Mouse (Mus musculus): Measurements from ENCODE around the gene Myof. TPM values are rescaled to one million over a fixed set of nuclear protein-coding genes. Genes with fewer than 3 reads are reported as not detected.

Myof gene
- total RNA-seq, 1 experiment from 2014 or later = 5.6 TPM

DNA sequence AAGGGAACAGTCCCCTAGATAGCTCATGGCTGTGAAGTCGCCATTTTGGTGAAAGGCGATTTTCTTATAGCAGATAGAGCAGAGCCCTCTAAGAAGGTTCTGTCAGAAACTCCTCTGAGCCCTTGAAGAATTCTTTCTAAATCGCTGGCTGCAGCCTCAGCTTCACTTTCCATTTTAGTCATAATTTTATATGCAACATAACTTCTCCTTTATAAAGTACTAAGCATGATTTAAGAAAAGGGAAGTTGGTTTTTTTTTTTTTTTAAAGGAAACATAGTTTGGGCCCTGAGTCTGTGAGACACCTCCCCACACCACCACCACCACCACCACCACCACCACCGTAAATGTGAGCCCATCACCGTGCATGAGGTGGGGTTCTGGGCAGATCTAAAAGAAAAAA lies 80.0 kb downstream of the Myof start:
- ATAC-seq (ENCODE audit: extremely low read depth, insufficient number of reproducible peaks, low FRiP score, poor library complexity, severe bottlenecking) = peak; percentile 69

DNA sequence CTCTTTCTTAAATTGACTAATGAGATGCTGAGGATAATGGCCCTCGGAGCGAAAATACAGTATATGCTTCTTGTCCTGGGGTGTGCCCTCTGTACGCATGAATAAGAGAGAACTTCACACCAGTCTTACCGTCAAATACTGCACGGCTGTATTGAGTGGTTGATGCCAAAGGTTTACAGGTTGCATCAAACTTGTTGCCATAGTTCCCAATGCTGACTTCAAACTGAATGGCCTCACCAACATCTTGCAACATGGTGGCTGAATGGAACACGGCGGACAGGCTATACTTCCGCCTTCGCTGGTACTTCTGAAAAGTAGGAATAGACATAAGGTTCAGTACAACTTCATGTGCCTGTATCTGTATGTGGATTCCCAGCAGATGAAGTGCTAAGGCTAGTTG lies 82.6 kb downstream of the Myof start:
- no peak for ATAC-seq (ENCODE audit: extremely low read depth, insufficient number of reproducible peaks, low FRiP score, poor library complexity, severe bottlenecking)

DNA sequence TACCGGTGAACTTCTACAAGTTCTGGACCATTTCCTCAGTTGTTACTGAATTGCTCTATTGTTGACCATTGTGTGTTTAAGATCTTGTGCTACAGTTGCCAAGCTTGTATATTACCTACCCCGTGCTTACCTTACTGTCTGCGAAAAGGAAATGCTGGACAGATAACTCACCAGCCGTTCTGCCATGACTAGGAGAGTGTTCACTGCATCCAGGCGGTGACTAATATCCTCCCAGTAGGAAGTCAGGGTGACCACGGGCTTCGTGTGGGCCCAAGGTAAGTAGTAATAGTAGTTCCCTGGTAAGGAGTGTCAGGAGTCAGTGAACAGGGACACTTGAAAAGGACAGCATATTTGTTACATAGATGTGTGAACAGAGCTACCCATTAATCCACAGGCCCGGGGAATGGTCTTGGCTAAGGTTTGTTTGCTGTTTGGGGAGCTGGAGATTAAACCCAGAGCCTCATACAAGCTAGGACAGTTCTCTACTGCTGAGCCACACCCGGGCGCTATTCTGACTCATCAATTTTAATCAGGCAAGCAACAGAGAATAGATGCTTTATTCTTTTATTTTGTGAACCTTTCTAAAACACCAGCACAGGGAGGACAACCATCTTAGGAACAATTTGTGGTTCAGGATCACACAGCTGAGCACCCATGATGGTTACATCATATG lies 83.7 kb downstream of the Myof start:
- no peak for ATAC-seq (ENCODE audit: extremely low read depth, insufficient number of reproducible peaks, low FRiP score, poor library complexity, severe bottlenecking)

DNA sequence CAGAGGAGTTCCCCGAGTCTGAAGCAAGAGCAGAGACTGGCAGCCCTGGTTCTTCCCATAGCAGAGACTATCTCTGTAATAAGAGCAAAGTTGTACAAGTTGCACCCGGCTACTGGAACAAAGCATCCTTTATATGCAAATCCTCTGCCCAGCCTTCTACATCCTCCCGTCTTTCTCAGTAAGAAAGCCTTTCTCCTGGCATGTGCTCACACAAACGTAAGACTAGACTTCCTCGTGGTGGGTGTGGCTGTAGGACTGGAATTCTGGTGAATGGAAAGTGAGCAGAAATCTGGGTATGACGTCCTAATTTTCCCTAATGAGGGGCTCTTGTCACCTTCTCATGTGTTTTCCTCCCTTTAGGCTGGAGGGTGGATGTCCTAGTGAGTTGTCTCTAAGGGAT lies 84.3 kb downstream of the Myof start:
- ATAC-seq (ENCODE audit: extremely low read depth, insufficient number of reproducible peaks, low FRiP score, poor library complexity, severe bottlenecking) = no peak

DNA sequence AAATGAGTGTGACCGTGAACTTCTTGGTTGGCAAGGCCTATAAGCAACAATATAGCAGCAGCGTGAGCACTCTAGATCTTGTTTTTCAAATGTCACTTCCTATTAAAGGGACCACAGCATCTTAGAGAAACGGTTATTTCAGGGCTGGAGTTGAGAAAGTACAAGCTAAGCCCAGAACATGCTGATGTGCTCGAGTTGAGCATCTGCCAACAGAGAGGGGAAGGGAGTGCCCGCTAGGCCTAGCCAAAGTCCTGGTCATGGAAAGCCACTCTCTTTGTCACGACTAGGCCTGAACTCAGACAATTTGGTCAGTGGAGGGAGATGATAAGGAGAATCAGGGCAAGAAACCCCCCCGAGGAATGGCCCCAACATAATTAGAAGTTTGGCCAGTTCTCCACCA lies 86.1 kb downstream of the Myof start:
- no peak for ATAC-seq (ENCODE audit: extremely low read depth, insufficient number of reproducible peaks, low FRiP score, poor library complexity, severe bottlenecking)

DNA sequence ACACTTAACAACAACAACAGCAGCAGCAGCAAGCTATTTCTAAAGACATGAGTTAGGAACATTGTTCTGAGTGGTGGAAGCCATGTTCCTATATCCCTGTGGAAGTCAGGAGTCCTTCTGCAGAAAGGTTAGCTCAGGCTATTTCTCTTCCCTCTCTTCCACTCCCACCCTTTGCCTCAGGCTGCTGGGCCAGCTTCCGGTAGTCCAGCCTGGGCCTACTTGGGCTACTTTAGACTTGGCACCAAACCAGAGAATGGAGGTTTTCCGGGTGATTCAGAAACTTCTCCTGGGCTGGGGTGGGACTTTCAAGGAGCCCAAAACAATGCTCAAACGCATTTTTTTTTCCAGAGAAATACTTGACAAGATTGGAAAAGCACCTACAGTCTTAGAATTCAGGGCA lies 87.4 kb downstream of the Myof start:
- no peak for ATAC-seq (ENCODE audit: extremely low read depth, insufficient number of reproducible peaks, low FRiP score, poor library complexity, severe bottlenecking)

DNA sequence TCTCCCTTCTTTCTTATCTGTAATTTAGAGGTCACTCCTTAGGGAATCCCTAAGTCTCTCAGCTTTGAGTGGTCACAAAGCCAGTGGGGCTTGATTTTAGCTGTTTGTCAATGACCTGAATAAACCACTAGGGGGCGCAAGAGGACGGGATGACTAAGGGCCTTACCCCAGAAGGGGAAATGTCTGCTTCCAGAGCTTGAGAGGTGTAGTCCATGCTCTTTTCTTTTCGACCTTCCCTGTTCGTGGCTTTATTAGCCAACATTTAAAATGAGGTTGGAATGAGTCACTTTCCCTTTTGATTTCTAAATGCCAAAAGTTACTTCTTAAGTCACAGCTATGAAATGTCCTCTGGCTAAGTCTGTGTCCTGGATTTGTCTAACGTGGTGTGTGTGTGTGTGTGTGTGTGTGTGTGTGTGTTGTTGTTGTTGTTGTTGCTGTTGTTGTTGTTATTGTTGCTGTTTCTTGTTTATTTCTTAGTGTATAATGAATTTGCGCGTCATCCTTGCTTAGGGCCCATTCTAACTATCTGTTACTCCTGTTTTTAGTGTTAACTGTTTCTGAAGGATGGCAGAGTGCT lies 87.9 kb downstream of the Myof start:
- ATAC-seq (ENCODE audit: extremely low read depth, insufficient number of reproducible peaks, low FRiP score, poor library complexity, severe bottlenecking) = peak; percentile 85

DNA sequence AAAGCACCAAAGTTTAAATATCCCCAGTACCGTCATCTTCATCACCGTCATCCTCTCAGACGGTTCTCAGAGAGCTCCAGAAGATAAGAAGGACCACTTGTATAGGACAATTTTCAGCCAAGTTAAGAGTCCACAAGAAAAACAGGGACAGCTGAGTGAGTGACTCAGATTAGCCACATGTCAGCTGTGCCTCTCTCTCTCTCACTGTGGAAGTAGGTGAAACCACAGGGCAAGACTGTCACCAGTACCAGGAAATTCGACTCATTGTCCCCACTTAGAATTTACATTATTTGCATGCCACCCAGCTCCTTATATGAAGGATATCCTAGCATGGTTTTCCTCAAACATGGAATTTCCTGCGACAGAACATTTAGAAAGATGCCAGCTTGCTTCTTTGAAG lies 88.6 kb downstream of the Myof start:
- no peak for ATAC-seq (ENCODE audit: extremely low read depth, insufficient number of reproducible peaks, low FRiP score, poor library complexity, severe bottlenecking)

DNA sequence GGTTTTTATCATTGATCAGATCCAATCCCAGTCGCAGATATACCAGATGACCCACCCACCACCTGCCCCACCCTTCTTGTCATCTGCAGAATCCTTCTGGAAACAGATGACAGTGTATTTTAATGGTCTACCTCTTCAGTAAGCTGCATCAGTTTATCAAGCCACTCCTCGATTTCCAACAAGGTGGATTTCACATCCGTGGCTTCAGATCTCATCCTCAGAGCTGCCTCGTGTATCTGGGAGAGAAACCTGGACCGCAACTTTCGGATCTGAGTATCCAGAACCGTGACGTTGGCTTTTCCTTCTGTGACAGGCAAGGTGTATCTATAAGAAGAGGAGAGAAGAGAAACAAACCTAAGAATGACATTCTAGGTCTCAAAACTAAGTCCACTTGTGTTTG lies 89.1 kb downstream of the Myof start:
- ATAC-seq (ENCODE audit: extremely low read depth, insufficient number of reproducible peaks, low FRiP score, poor library complexity, severe bottlenecking) = no peak

DNA sequence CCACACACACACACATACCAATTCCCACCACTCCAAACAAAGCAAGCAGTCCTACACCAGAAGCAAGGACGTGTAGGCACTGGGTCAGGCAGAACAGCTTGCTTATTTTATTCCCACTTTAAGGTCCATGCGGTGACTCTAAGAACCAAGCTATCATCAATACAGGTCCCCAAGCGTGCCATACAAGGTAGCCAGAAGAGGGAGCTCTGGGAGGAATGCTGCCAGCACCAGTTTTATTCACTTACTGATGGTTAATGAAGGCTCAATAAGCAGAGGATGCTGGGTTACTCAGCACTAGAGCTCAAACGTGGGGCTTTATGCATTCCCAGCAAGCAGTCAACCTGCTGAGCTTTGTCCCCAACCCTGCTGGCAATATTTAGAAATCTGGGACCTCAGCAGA lies 96.7 kb downstream of the Myof start:
- ATAC-seq (ENCODE audit: extremely low read depth, insufficient number of reproducible peaks, low FRiP score, poor library complexity, severe bottlenecking) = no peak

DNA sequence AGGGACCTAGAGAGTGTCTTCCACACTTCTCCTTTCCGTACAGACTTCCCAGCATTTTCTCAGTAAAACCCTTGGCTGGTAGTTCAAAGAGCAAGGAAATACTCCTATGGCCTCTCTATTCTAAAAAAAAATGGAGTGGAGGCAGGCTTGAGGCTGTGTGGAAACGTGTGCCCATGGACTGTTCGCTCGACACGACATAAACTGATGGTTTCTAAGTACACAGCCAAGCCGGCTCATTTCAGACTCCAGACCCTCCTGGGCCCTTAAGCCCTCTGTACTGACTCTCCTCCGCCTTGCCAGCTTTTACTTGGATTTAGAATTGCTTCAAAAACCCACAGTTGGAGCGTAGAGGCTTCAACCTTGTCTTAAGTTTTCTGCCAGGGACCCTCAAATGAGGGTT lies 97.3 kb downstream of the Myof start:
- ATAC-seq (ENCODE audit: extremely low read depth, insufficient number of reproducible peaks, low FRiP score, poor library complexity, severe bottlenecking) = no peak

DNA sequence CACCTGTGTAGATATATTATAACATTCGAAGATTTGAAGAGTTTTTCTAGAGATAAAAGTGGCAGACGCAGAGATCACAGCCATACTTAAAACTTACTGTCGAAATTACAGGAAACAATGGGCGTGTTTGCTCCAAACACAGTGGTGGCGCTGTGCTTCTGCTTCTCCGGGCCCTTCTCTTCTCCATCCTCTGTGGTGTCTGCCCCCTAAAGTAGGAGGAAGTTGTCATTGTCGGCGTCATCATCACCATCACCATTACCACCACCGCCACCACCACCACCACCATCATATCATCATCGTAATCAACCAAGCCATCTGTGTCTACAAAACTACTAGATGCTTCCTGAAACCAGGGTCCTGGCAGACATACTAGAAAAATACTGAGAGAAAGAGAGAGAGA lies 104.2 kb downstream of the Myof start:
- no peak for ATAC-seq (ENCODE audit: extremely low read depth, insufficient number of reproducible peaks, low FRiP score, poor library complexity, severe bottlenecking)

DNA sequence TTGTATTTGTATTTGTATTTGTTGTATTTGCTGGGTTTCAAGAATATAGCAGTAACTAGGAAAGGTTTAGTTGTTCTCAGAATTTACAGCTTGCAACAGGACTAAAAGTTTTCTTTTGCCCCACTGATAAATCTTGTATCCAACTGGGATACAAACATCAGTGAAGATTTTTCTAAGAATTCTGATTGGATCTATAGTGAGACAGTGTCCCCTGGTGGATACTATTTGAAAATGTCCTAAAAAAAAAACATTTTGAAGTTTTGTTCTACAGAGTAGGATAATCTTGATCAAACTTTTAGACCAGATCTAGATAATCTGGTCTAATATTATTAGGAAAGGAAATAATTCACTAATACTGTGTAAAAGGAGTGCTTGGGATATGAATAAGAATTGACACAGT lies 106.3 kb downstream of the Myof start:
- no peak for ATAC-seq (ENCODE audit: extremely low read depth, insufficient number of reproducible peaks, low FRiP score, poor library complexity, severe bottlenecking)

DNA sequence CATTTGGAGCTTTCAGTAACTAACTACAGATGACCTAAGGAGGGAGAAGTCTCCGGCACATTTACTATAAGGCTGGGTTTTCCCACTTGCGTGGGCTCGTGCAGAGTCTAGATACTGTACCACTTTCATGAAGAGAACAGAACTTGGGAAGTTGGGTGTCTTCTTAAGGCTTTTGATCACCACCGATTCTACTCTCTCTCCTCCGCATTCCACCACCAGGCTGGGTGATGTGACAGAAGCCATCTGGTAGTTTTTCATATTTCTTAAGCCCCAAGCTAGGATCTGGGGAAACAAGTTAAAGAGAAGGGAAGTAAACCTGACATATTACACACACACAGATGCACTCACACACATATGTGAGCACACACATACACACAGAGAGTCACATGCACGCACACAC lies 108.7 kb downstream of the Myof start:
- no peak for ATAC-seq (ENCODE audit: extremely low read depth, insufficient number of reproducible peaks, low FRiP score, poor library complexity, severe bottlenecking)

DNA sequence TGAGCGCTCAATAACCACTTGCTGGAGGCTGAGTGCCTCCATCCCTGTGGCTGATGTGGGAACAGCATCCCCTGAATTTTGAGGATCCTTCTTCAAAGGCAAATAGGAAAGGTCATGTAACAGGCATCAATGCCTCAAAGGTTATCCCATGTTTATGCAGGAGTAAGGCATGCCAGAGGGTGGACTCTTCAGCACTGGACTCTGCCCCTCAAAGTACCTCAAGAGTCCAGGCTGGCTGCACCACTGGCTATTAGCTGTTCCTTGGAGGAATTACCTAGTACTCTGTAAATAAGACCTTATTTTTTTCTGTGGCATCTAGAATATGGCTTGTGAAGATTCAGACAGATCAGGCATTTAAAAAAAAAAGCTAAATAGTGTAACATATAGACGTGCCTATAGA lies 111.2 kb downstream of the Myof start:
- no peak for ATAC-seq (ENCODE audit: extremely low read depth, insufficient number of reproducible peaks, low FRiP score, poor library complexity, severe bottlenecking)

DNA sequence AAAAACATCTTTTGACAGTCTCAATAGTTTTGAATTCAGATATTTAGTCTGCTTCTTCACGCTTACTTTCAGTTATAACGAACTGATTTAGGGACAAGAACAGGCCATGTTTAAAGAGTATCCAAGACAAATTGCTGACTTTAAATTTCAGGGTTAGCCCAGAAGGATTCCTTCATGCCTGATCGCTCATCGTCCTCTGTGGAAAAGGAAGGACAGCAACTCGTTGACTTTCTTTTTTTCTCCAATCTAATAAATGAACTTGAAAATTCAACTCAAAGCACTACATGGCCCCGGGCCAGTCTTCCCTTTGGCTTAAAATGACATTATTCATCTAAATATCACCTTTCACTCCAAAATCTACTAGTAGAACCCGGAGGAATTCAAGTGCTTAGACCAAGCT lies 115.5 kb downstream of the Myof start:
- no peak for ATAC-seq (ENCODE audit: extremely low read depth, insufficient number of reproducible peaks, low FRiP score, poor library complexity, severe bottlenecking)

DNA sequence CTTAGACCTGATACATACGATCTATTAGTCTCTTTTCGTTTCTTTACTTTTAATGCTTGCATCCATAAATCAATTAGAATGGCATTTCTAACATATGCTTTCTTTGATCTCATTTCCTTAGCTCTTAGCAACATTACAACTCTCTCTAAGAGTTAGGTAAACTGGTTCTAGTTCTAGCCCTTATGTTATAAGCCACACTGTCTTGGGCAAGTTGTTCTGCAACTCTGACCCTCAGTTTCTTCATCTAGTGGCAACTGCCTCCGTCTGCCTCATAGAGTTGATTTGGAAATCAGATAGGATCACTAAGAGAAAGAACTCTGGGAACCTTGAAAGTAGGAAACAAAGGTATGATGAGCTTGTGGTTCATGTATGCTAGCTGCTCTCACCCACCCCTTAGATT lies 118.1 kb downstream of the Myof start:
- no peak for ATAC-seq (ENCODE audit: extremely low read depth, insufficient number of reproducible peaks, low FRiP score, poor library complexity, severe bottlenecking)

DNA sequence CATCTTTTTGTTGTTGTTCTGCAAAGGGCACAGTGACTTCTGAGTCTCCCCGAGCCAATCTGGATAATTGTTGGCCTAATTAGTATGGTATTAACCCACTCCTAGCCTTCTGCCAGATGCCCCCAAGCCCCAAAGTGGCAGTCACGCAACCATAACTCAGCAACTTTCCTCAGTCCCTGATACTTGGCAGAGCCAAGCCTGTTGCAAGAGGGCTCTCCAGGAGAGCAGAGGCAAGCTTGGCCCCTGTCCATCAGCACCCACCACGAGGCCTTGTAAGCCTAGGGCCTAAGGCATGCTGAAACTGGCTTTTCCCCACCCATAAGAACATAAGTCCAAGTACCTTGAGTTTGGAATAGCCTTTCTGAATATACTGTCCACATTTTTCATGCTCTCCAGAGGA lies 119.1 kb downstream of the Myof start:
- ATAC-seq (ENCODE audit: extremely low read depth, insufficient number of reproducible peaks, low FRiP score, poor library complexity, severe bottlenecking) = no peak

DNA sequence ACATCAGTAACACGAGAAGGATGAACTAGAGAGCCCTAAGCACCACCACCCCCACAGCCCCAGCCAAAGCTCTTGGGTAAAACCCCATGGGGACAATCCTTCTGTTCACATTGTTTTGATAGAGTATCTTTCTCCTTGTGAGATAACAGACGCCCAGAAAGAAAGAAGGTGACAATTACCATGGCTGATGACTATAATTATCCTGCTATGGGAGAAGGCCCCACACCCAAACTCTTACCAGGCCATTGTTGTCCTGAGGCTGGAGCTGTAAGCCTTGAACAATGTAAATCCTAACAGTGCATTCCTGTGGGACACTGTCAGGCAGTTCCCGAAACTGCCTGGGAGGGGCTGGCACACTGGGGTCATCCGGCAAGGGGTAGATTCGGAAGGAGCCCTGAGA lies 122.3 kb downstream of the Myof start:
- no peak for ATAC-seq (ENCODE audit: extremely low read depth, insufficient number of reproducible peaks, low FRiP score, poor library complexity, severe bottlenecking)

DNA sequence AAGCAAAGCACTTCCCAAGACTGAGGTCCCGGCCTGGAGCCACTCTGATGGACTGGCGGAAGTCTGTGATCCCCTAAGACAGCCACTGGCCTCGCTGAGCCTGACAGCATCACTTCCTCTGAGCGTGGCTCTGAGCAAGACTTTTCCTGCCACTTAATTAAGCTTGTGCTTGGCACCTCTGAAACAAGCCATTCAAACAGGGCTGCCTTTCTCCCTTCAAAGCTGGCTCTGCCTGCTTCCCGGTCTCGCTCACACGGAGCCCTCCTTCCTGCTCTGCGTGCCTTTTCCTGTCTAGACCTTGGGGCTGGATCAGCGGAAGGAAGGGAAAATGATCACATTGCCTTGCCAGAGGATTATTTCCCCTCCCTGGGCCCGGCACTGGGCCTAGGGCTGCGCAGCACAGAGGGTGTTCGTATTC lies 124.9 kb downstream of the Myof start:
- ATAC-seq (ENCODE audit: extremely low read depth, insufficient number of reproducible peaks, low FRiP score, poor library complexity, severe bottlenecking) = no peak

DNA sequence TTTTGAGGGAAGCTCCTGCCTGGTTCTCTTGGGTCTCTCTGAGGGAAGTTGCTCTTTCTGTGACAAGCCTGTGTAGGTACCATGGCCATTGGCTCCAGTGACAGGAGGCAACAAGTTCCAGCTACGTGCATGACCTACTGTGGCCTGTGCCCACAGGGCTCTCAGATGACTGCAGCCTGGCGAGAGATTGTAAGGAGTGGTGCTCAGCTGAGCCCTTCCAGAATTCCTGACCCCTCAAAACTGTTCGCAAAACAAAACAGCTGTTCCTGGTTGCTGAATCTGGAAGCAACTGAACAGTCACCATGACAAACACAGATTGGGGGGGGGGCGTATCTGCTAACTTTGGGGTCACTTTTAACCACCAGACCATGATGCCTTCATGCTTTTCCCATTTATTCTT lies 129.1 kb downstream of the Myof start:
- no peak for ATAC-seq (ENCODE audit: extremely low read depth, insufficient number of reproducible peaks, low FRiP score, poor library complexity, severe bottlenecking)

All from neutrophil, adult 5-6 weeks (primary cell).